Mouse (Mus musculus) liver, postnatal 0 days (tissue): ENCODE results near the gene Olfr1234.

Source experiments
- CTCF ChIP-seq: sonication (generic); IDR thresholded peaks from 2 replicates; pipeline ENCODE4 v1.5.1; 2016; ENCODE audit warnings: antibody characterized with exemption, low read depth
- EP300 ChIP-seq: IDR thresholded peaks from 2 replicates; pipeline ENCODE4 v1.6.1; 2016; ENCODE audit warnings: antibody characterized with exemption, low read depth, mild to moderate bottlenecking

- no peak for TF ChIP-seq CTCF
- no peak for TF ChIP-seq EP300
Measured at GRCm38 (mm10) chr2:89329575-89329974, 35.1 kb downstream of the Olfr1234 start, which contains the start of gene Olfr1232.
